Mouse (Mus musculus): ENCODE measurements around the gene Celsr3. TPM values are rescaled to one million over a fixed set of nuclear protein-coding genes. Genes with fewer than 3 reads are reported as not detected.
A peak's percentile ranks its signal among the peaks of the same experiment; 100 is the strongest.

The Celsr3 gene
- polyA plus RNA-seq, 1 experiment from 2014 or later: 0.17 TPM

DNA sequence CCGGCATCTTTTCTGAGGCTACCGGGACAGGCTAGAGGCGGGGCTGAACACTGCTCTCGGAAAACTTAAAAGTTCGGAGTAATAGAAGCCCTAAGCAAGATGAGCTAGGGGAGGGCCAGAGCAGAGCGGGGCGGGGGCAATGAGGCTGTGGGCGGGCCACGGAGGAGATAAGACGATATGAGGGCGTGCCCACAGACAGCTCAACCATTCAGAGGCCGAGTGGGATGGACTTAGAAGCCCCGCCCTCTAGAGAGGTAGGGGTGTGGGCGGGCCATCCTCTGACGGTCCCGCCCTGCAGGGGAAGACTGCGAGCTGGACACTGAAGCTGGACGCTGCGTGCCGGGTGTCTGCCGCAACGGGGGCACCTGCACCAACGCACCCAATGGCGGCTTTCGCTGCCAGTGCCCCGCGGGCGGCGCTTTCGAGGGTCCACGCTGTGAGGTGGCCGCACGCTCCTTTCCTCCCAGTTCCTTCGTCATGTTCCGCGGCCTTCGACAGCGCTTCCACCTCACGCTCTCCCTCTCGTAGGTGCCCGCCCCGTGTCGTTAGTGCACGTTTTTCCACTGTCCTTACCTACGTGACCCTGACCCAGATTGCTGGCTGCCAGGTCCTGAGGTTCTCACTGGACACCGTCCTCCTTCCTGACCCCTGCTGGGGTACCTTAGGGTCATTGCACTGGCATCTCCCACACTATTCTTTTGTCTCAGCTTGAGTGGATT, 6.4 kb downstream of the Celsr3 start:
- Histone ChIP-seq H3K9ac (replicated peaks; ENCODE audit: low read depth) (no peak overlapping the region), H3K27me3 (replicated peaks; ENCODE audit: insufficient read depth, low read length) (peaks cover 7% of the 10 kb centered on the region), H3K27ac (ENCODE audit: low read length) (no peak overlapping the region), H3K4me1 (ENCODE audit: insufficient read depth, low read depth, low read length) (peaks cover 6% of the 10 kb centered on the region; the same call in 1 of the 2 replicates), H3K4me3 (ENCODE audit: low read depth, low read length) (peak overlapping the region; percentile 39), H3K4me2 (replicated peaks; ENCODE audit: low read depth, low read length) (peak overlapping the region; percentile 75), H3K36me3 (ENCODE audit: insufficient read depth, low read length) (no peaks in the 10 kb centered on the region), H3K9me3 (ENCODE audit: low read length) (no peaks in the 10 kb centered on the region)
- WGBS: 4% methylated on average over 41 of the region's 46 CpGs
- TF ChIP-seq EP300 (IDR thresholded peaks at IDR 0.05): no peak
- no peak for TF ChIP-seq CTCF (IDR thresholded peaks at IDR 0.05)
- ATAC-seq (peak; percentile 99), DNase-seq (ENCODE audit: low spot score) (peak; percentile 98)

DNA sequence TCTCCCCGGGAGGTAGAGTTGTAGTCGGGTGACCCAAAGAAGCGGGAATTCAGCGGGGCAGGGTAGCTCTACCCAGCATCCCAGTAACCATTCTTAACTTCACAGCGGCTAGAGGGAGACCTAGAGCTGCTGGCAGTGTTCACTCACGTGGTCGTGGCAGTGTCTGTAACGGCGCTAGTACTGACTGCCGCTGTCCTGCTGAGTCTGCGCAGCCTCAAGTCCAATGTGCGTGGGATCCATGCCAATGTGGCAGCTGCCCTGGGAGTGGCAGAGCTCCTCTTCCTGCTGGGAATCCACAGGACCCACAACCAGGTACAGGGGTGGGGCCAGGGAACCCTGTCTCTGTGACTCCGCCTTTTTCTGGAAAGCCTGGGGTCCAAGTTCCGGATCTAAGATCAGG, 16.9 kb downstream of the Celsr3 start:
- H3K36me3 ChIP-seq (ENCODE audit: insufficient read depth, low read length): no peaks in the 10 kb centered on the region
- peak; percentile 69 for ATAC-seq
- no peak overlapping the region for H3K27ac ChIP-seq (ENCODE audit: low read length)
- WGBS: 9% methylated on average over 14 of the region's 14 CpGs
- H3K27me3 ChIP-seq (replicated peaks; ENCODE audit: insufficient read depth, low read length): no peaks in the 10 kb centered on the region
- no peak overlapping the region for H3K4me3 ChIP-seq (ENCODE audit: low read depth, low read length)
- H3K4me2 ChIP-seq (replicated peaks; ENCODE audit: low read depth, low read length): 0 out of 2 replicates have a peak overlapping the region, but pooled peaks have one; percentile 14
- no peaks in the 10 kb centered on the region for H3K9me3 ChIP-seq (ENCODE audit: low read length)
- no peaks in the 10 kb centered on the region for H3K4me1 ChIP-seq (ENCODE audit: insufficient read depth, low read depth, low read length)
- DNase-seq (ENCODE audit: low spot score): peak; percentile 62
- no peak overlapping the region for H3K9ac ChIP-seq (replicated peaks; ENCODE audit: low read depth)
- TF ChIP-seq EP300 (IDR thresholded peaks at IDR 0.05) (no peak), CTCF (IDR thresholded peaks at IDR 0.05) (peak; percentile 62)

DNA sequence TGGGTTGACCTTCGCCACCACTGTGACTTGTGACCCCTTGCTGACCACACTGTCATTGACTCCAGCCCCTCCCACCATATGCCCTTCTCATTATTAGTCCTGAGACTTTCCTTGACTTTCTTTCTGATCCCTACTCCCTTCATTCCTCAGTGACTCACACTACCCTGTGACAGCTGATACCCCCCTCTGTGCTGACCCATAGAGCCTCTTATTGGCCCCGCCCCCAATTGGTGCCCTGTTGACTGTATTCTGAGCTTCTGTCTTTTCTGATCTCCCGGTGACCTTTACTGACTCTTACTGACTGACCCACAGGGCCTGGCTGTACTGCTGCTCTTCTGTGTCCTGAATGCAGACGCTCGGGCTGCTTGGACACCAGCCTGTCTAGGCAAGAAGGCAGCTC, 19.3 kb downstream of the Celsr3 start:
- TF ChIP-seq CTCF (IDR thresholded peaks at IDR 0.05) (no peak), EP300 (IDR thresholded peaks at IDR 0.05) (no peak)
- no peaks in the 10 kb centered on the region for H3K9me3 ChIP-seq (ENCODE audit: low read length)
- H3K36me3 ChIP-seq (ENCODE audit: insufficient read depth, low read length): no peaks in the 10 kb centered on the region
- ATAC-seq: no peak
- no peak overlapping the region for H3K4me2 ChIP-seq (replicated peaks; ENCODE audit: low read depth, low read length)
- no peak overlapping the region for H3K4me3 ChIP-seq (ENCODE audit: low read depth, low read length)
- WGBS: 72% methylated on average over 5 of the region's 5 CpGs
- H3K4me1 ChIP-seq (ENCODE audit: insufficient read depth, low read depth, low read length): no peaks in the 10 kb centered on the region
- DNase-seq (ENCODE audit: low spot score): no peak
- no peak overlapping the region for H3K27ac ChIP-seq (ENCODE audit: low read length)
- no peaks in the 10 kb centered on the region for H3K27me3 ChIP-seq (replicated peaks; ENCODE audit: insufficient read depth, low read length)
- H3K9ac ChIP-seq (replicated peaks; ENCODE audit: low read depth): no peak overlapping the region

DNA sequence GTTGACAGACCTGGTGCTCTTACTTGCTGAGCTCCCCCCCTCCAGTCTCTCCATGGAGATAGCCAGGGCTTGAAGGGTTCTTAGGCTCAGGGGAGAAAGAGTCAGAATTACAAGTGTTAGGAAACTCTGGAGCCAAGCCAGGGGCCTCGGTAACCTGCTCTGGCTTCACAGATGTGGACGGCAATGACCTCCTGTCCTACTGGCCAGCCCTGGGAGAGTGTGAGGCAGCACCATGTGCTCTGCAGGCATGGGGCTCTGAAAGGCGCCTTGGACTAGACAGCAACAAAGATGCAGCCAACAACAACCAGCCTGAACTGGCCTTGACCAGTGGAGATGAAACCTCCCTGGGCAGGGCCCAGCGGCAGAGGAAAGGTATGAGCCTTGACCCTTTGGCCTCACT, 21.3 kb downstream of the Celsr3 start:
- Histone ChIP-seq H3K4me3 (ENCODE audit: low read depth, low read length) (no peak overlapping the region), H3K9me3 (ENCODE audit: low read length) (no peaks in the 10 kb centered on the region), H3K4me2 (replicated peaks; ENCODE audit: low read depth, low read length) (no peak overlapping the region), H3K36me3 (ENCODE audit: insufficient read depth, low read length) (no peaks in the 10 kb centered on the region), H3K27me3 (replicated peaks; ENCODE audit: insufficient read depth, low read length) (no peaks in the 10 kb centered on the region), H3K4me1 (ENCODE audit: insufficient read depth, low read depth, low read length) (no peaks in the 10 kb centered on the region), H3K27ac (ENCODE audit: low read length) (no peak overlapping the region), H3K9ac (replicated peaks; ENCODE audit: low read depth) (no peak overlapping the region)
- WGBS: 55% methylated on average over 4 of the region's 4 CpGs
- peak; percentile 80 for DNase-seq (ENCODE audit: low spot score)
- no peak for TF ChIP-seq CTCF (IDR thresholded peaks at IDR 0.05)
- no peak for TF ChIP-seq EP300 (IDR thresholded peaks at IDR 0.05)
- ATAC-seq: peak; percentile 63

DNA sequence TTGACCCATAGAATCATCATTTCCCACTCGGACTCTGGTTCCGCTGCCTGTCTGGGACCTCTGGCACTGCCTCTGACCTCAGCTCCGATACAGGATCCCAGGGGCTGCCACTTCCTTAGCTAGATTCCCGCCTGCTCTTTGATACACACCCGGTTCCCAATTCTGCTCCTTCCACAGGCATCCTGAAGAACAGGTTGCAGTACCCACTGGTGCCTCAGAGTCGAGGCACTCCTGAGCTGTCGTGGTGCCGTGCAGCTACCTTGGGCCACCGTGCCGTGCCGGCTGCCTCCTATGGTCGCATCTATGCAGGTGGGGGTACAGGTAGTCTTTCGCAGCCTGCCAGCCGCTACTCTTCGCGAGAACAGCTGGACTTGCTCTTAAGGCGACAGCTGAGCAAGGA, 22.3 kb downstream of the Celsr3 start:
- DNase-seq (ENCODE audit: low spot score): no peak

DNA sequence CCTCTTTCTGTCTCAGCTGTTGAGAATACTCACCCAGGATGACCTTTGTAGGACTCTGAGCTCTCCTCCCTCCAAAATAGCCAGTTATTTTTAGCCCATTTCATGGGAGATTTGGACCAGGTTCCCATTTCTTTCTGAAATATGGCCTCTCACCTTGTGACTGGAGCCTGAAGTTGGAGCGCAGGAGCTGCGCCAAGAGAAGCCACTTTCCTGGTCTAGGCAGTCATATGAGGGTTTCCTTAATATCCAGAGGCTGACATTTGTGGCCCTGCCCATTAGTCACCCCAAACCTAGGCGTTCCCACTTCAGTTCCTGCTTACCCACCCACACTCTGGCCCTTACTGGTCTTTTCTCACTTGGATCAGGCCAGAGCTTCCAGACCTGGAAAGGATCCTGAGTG, 26.9 kb downstream of the Celsr3 start, which contains the start of gene Slc26a6:
Gene Slc26a6, plus strand, starts transcription at position 308 of the 400 bp plus-strand sequence.
- ATAC-seq (no peak), DNase-seq (ENCODE audit: low spot score) (peak; percentile 18)
- Histone ChIP-seq H3K4me2 (replicated peaks; ENCODE audit: low read depth, low read length) (peak within 1 kb of the TSS; percentile 78), H3K9me3 (ENCODE audit: low read length) (no peaks in the 10 kb centered on the region), H3K27me3 (replicated peaks; ENCODE audit: insufficient read depth, low read length) (no peaks in the 10 kb centered on the region), H3K9ac (replicated peaks; ENCODE audit: low read depth) (peak within 1 kb of the TSS; percentile 30), H3K4me1 (ENCODE audit: insufficient read depth, low read depth, low read length) (peaks cover 12% of the 10 kb centered on the region; the same call in 1 of the 2 replicates), H3K4me3 (ENCODE audit: low read depth, low read length) (peak within 1 kb of the TSS; percentile 54), H3K36me3 (ENCODE audit: insufficient read depth, low read length) (no peaks in the 10 kb centered on the region), H3K27ac (ENCODE audit: low read length) (peak within 1 kb of the TSS; percentile 81)
- TF ChIP-seq CTCF (IDR thresholded peaks at IDR 0.05): no peak
- TF ChIP-seq EP300 (IDR thresholded peaks at IDR 0.05): no peak
- 80% methylated on average over 3 of the region's 3 CpGs for WGBS

More for the DNA sequence above, 22.3 kb downstream of the Celsr3 start:
- H3K36me3 ChIP-seq (ENCODE audit: insufficient read depth, low read length): no peaks in the 10 kb centered on the region
- WGBS: 51% methylated on average over 17 of the region's 17 CpGs
- ATAC-seq: no peak
- no peaks in the 10 kb centered on the region for H3K27me3 ChIP-seq (replicated peaks; ENCODE audit: insufficient read depth, low read length)
- H3K9me3 ChIP-seq (ENCODE audit: low read length): no peaks in the 10 kb centered on the region
- no peak overlapping the region for H3K4me2 ChIP-seq (replicated peaks; ENCODE audit: low read depth, low read length)
- no peak overlapping the region for H3K4me3 ChIP-seq (ENCODE audit: low read depth, low read length)
- peaks cover 2% of the 10 kb centered on the region; the same call in 1 of the 2 replicates for H3K4me1 ChIP-seq (ENCODE audit: insufficient read depth, low read depth, low read length)
- TF ChIP-seq EP300 (IDR thresholded peaks at IDR 0.05) (no peak), CTCF (IDR thresholded peaks at IDR 0.05) (no peak)
- no peak overlapping the region for H3K9ac ChIP-seq (replicated peaks; ENCODE audit: low read depth)
- H3K27ac ChIP-seq (ENCODE audit: low read length): no peak overlapping the region

Data from lung, postnatal 0 days (tissue).